Mouse (Mus musculus) lung, postnatal 0 days (tissue): ENCODE results near the gene Padi6. TPM values are rescaled to one million over a fixed set of nuclear protein-coding genes. Genes with fewer than 3 reads are reported as not detected.

ENCODE experiments used
- ATAC-seq: fragments of 200-750 bp; cut with Nextera tagmentation; 2 replicates; pipeline ENCODE4 v1.8.0; 2017; ENCODE audit warnings: moderate library complexity
- DNase-seq: peaks from one replicate; pipeline ENCODE4 v3.0.0-alpha.2; 2016; ENCODE audit warnings: low spot score
- H3K27ac ChIP-seq: fragments of 300-500 bp; sonication (generic); 2 replicates; pipeline ENCODE4 v1.5.1; 2014; ENCODE audit warnings: antibody characterized with exemption, mild to moderate bottlenecking, low read length, mixed read lengths
- H3K27me3 ChIP-seq: fragments of 300-500 bp; sonication (generic); replicated peaks from 2 replicates; pipeline ENCODE4 v1.6.1; 2014; ENCODE audit warnings: low read length, mixed read lengths; ENCODE audit not compliant: insufficient read depth
- H3K36me3 ChIP-seq: fragments of 300-500 bp; sonication (generic); 2 replicates; pipeline ENCODE4 v1.6.1; 2014; ENCODE audit warnings: low read length, mixed read lengths; ENCODE audit not compliant: insufficient read depth
- H3K4me1 ChIP-seq: fragments of 300-500 bp; sonication (generic); 2 replicates; pipeline ENCODE4 v1.6.1; 2014; ENCODE audit warnings: antibody characterized with exemption, low read depth, low read length, mixed read lengths; ENCODE audit not compliant: insufficient read depth
- H3K4me2 ChIP-seq: fragments of 300-500 bp; sonication (generic); replicated peaks from 2 replicates; pipeline ENCODE4 v1.6.1; 2014; ENCODE audit warnings: low read depth, mild to moderate bottlenecking, low read length, moderate library complexity, mixed read lengths
- H3K4me3 ChIP-seq: fragments of 300-500 bp; sonication (generic); 2 replicates; pipeline ENCODE4 v1.5.1; 2014; ENCODE audit warnings: low read depth, low read length
- H3K9ac ChIP-seq: fragments of 300-500 bp; sonication (generic); replicated peaks from 2 replicates; pipeline ENCODE4 v1.6.1; 2014; ENCODE audit warnings: low read depth, mild to moderate bottlenecking
- H3K9me3 ChIP-seq: fragments of 300-500 bp; sonication (generic); 2 replicates; pipeline ENCODE4 v1.6.1; 2016; ENCODE audit warnings: low read length, mixed read lengths
- CTCF ChIP-seq: IDR thresholded peaks from 2 replicates; pipeline ENCODE4 v1.5.1; 2016; ENCODE audit warnings: antibody characterized with exemption, mild to moderate bottlenecking
- EP300 ChIP-seq: IDR thresholded peaks from 2 replicates; pipeline ENCODE4 v1.6.1; 2016; ENCODE audit warnings: antibody characterized with exemption, mild to moderate bottlenecking, control low read depth
- WGBS: fragments of 180-500 bp; shearing (Covaris S2); extraction: QIAGEN DNeasy Blood & Tissue Kit; methylation state at CpG from one replicate; pipeline ENCODE4 v1.1.7; 2014; 5-methylcytosine and 5-hydroxymethylcytosine counted together
- microRNA-seq: library from miRNA; unstranded; fragments of <30 nt; microRNA quantifications from one replicate; pipeline ENCODE4, GENCODE M21; 2016
- polyA plus RNA-seq: library from polyadenylated mRNA; unstranded; fragments of >200 nt; fragmentation: Nextera tagmentation; extraction: Ambion mirVana; gene quantifications from 2 replicates; pipeline ENCODE4 v1.2.1, GENCODE M21; 2015

Gene Padi6
- polyA plus RNA-seq, 1 experiment from 2014 or later: not detected

DNA sequence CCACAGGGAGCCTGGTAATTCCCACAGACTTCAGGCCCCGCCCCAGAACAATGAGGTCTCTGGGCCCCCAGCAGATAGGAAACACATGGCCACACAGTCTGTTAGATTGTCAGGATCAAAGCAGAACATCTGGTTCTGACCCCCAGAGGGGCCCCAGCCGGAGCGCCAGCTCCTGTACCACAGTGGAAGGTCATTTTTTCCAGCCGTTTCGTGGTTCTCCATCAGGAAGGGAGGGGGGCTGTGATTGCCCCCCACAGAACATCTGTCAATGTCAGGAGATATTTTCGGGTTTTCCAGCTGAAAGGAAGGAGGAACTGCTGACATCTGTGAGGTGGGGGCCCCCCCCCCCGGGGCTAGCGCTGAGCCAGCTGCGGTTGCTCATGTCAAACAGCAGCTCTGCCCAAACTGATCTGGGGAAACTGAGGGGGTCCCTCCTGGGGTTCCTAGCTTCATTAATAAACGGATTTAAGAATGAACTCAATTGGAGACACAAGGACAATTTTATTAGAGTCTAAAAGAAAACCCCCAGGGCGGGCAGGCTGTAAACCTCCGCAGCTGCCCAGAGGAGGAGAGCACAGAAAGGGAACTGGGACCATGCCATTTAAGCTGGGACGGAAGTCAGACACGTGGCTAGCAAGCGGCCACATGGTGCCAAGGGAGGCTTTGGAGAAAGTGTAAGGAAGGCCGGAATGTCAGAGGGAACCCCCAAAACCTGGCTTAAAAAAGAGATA, 58.1 kb downstream of the Padi6 start:
- Histone ChIP-seq H3K4me3 (no peak overlapping the region), H3K36me3 (no peaks in the 10 kb centered on the region), H3K27me3 (no peaks in the 10 kb centered on the region), H3K4me1 (0 out of 2 replicates have a peak, but pooled peaks cover 5% of the 10 kb centered on the region), H3K27ac (peak overlapping the region; percentile 68), H3K9me3 (no peaks in the 10 kb centered on the region), H3K4me2 (peak overlapping the region; percentile 20), H3K9ac (no peak overlapping the region)
- ATAC-seq (peak; percentile 83), DNase-seq (peak; percentile 81)
- 8% methylated on average over 16 of the region's 16 CpGs for WGBS
- TF ChIP-seq EP300 (peak; percentile 43; the same call in 1 of the 2 replicates), CTCF (0 out of 2 replicates have a peak, but pooled peaks have one; percentile 1)

DNA sequence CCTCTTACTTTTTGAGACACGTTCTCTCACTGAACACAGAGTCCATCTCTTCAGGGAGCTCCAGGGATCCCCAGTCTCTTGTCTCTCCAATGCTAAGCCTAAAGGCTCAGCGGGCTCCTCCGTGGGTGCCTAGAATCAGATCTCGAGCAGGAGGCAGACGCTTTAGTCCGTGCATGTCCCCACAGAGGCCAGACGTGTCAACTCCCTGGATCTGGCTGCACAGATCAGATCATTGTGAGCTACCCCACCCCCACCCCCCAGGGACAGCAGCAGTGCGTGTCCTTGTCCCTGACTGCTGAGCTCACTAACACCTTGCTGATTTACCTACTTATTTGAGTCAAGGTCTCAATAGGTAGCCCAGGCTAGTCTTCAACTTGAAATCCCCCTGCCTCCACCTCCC, 58.8 kb downstream of the Padi6 start:
- Histone ChIP-seq H3K27me3 (no peaks in the 10 kb centered on the region), H3K9me3 (no peaks in the 10 kb centered on the region), H3K4me3 (no peak overlapping the region), H3K36me3 (no peaks in the 10 kb centered on the region), H3K4me1 (0 out of 2 replicates have a peak, but pooled peaks cover 5% of the 10 kb centered on the region), H3K9ac (no peak overlapping the region), H3K4me2 (no peak overlapping the region; the same call in 1 of the 2 replicates), H3K27ac (no peak overlapping the region)
- 35% methylated on average over 8 of the region's 8 CpGs for WGBS
- no peak for DNase-seq
- no peak for ATAC-seq
- TF ChIP-seq CTCF (no peak), EP300 (no peak)

DNA sequence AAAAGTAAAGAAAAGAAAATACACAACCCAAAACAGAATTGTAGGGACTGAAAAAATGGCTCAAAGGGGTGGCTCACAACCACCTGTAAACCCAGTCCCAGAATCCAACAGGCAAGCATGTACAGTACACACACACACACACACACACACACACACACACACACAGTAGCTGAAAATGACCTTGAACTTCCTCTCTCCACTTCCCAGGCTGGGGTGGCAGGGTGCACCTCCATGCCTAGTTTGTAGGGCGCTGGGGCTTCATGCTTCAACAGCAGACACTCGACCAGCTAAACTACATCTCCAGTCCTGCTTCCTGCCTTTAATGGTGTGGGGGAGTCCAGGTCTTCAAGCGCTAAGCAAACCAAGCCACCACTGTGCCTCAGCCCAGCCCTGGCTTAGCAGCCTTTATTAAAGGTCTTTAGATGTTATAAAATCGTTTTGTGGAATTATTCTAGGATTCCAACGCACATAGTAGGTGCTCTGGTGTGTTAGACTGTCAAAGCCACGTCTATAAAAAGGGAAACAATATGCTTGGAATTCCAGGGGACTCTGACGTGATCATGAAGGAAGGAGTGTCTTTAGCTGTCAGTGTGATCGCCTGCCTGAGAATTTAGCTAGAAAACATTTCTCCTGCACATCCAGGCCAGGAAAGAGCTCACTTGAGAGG, 61.6 kb downstream of the Padi6 start:
- Histone ChIP-seq H3K9me3 (no peaks in the 10 kb centered on the region), H3K4me2 (no peak overlapping the region), H3K4me1 (0 out of 2 replicates have a peak, but pooled peaks cover 5% of the 10 kb centered on the region), H3K36me3 (no peaks in the 10 kb centered on the region), H3K9ac (no peak overlapping the region), H3K27ac (no peak overlapping the region), H3K4me3 (no peak overlapping the region), H3K27me3 (no peaks in the 10 kb centered on the region)
- 38% methylated on average over 8 of the region's 8 CpGs for WGBS
- TF ChIP-seq CTCF (no peak), EP300 (no peak)
- DNase-seq (no peak), ATAC-seq (no peak)

DNA sequence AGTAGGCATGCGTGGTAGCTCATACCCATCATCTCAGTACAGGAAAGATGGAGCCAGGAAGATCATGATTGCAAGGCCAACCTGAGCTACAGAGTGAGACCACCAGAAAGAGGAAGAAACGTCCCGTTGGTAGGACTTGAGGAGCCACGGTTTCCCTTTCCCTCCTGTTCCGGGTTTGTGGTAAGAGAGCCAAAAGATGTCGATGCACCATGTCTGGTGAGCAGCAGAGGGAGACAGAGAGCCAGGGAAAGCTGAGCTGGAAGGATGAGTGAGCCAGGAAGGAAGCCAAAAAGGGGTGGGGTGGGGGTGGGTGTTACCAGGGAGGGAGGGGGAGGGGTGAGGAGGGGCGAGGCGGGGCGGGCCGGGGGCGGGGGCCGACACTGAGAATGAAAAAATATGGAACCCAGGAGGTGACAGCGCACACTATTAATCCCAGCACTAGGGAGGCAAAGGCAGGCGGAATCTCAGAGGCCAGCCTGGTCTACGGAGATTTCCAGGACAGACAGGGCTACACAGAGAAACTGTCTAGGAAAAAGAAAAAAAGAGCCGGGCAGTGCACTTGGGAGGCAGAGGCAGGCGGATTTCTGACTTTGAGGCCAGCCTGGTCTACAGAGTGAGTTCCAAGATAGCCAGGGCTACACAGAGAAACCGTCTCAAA, 62.6 kb downstream of the Padi6 start:
- no peaks in the 10 kb centered on the region for H3K27me3 ChIP-seq
- no peaks in the 10 kb centered on the region for H3K9me3 ChIP-seq
- no peak overlapping the region; the same call in 1 of the 2 replicates for H3K4me2 ChIP-seq
- H3K36me3 ChIP-seq: no peaks in the 10 kb centered on the region
- WGBS: 24% methylated on average over 13 of the region's 18 CpGs
- ATAC-seq: peak; percentile 51
- H3K4me3 ChIP-seq: no peak overlapping the region
- peak; percentile 88 for TF ChIP-seq CTCF
- TF ChIP-seq EP300: no peak
- H3K9ac ChIP-seq: no peak overlapping the region
- H3K27ac ChIP-seq: no peak overlapping the region
- 0 out of 2 replicates have a peak, but pooled peaks cover 5% of the 10 kb centered on the region for H3K4me1 ChIP-seq
- DNase-seq: peak; percentile 92

DNA sequence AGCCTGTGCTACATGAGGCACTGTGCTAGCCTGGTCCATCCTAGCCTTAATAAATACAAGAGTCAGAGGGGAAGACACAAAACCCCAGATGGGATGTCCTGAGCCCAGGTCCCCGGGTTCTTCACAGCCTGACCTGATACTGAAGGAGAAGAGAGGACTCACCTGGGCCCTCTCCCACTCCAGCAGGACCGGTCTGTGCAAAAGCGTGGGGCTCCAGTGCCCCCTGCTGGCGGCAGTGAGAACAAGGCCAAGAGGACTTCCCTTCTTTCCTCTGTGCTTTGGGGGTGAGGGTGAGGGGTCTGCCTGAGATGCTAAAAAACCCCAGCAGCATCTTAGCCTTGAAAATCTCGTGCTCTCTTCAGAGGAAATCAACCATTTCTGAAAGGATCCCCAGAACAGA, 63.4 kb downstream of the Padi6 start:
- H3K4me2 ChIP-seq: no peak overlapping the region
- H3K27me3 ChIP-seq: no peaks in the 10 kb centered on the region
- no peak overlapping the region for H3K27ac ChIP-seq
- H3K9me3 ChIP-seq: no peaks in the 10 kb centered on the region
- ATAC-seq (no peak), DNase-seq (peak; percentile 42)
- H3K4me1 ChIP-seq: no peaks in the 10 kb centered on the region
- H3K36me3 ChIP-seq: no peaks in the 10 kb centered on the region
- 11% methylated on average over 5 of the region's 5 CpGs for WGBS
- H3K9ac ChIP-seq: no peak overlapping the region
- peak; percentile 77 for TF ChIP-seq CTCF
- TF ChIP-seq EP300: no peak
- H3K4me3 ChIP-seq: no peak overlapping the region

Small RNAs within 50 kb of the gene (microRNA-seq; reads per million reads assigned to microRNA genes)
- not detected for gene Gm23045
- not detected for gene Gm25951

Other genes with a start within 250 kb of the Padi6 start
- gene Arhgef10l, start 76.6 kb downstream of the Padi6 start, polyA plus RNA-seq: 9.3 and 9.5 TPM in 2 replicates
- 17.0 and 21.1 TPM in 2 replicates for gene Rcc2, start 42.1 kb downstream of the Padi6 start, polyA plus RNA-seq
- gene Padi4, start 31.6 kb upstream of the Padi6 start, polyA plus RNA-seq: 1.1 and 1.6 TPM in 2 replicates
- gene Padi3, start 68.0 kb upstream of the Padi6 start, polyA plus RNA-seq: 0.35 and 0.50 TPM in 2 replicates
- 0.17 and 0.20 TPM in 2 replicates for gene Padi1, start 103.1 kb upstream of the Padi6 start, polyA plus RNA-seq
- gene Padi2, start 163.7 kb upstream of the Padi6 start, polyA plus RNA-seq: 0.63 and 0.94 TPM in 2 replicates
- 251 and 275 TPM in 2 replicates for gene Sdhb, start 218.6 kb upstream of the Padi6 start, polyA plus RNA-seq
- 34.2 and 34.4 TPM in 2 replicates for gene Atp13a2, start 244.2 kb upstream of the Padi6 start, polyA plus RNA-seq